Mouse (Mus musculus) liver, adult 2 months (tissue): ENCODE data around the gene Ost4. TPM values are rescaled to one million over a fixed set of nuclear protein-coding genes. Genes with fewer than 3 reads are reported as not detected.

Experiments
- DNase-seq: peaks from one replicate; pipeline ENCODE4 v3.0.0-alpha.2; 2011; ENCODE audit warnings: low read depth, low spot score; ENCODE audit errors: extremely low read depth
- H3K27ac ChIP-seq: fragments of 200-500 bp; replicated peaks from 2 replicates; pipeline ENCODE4 v1.5.1; 2012; ENCODE audit warnings: low read depth, mild to moderate bottlenecking, control low read depth, inconsistent platforms, low read length; ENCODE audit not compliant: insufficient read depth
- H3K27me3 ChIP-seq: fragments of 200-500 bp; 2 replicates; pipeline ENCODE4 v1.6.1; 2012; ENCODE audit warnings: mild to moderate bottlenecking, moderate library complexity, low read length, inconsistent platforms; ENCODE audit not compliant: control insufficient read depth, insufficient read depth
- H3K36me3 ChIP-seq: fragments of 200-500 bp; 2 replicates; pipeline ENCODE4 v1.6.1; 2012; ENCODE audit warnings: low read length, inconsistent platforms; ENCODE audit not compliant: control insufficient read depth, insufficient read depth
- H3K4me1 ChIP-seq: fragments of 200-500 bp; 2 replicates; pipeline ENCODE4 v1.6.1; 2011; ENCODE audit warnings: low read length; ENCODE audit not compliant: control insufficient read depth, insufficient read depth
- H3K4me3 ChIP-seq: fragments of 200-500 bp; 2 replicates; pipeline ENCODE4 v1.5.1; 2011; ENCODE audit warnings: low read depth, mild to moderate bottlenecking, control low read depth, low read length, moderate library complexity; ENCODE audit not compliant: insufficient read depth
- H3K79me2 ChIP-seq: fragments of 200-500 bp; 2 replicates; pipeline ENCODE4 v1.6.1; 2012; ENCODE audit warnings: inconsistent platforms, mild to moderate bottlenecking, low read length, moderate library complexity; ENCODE audit not compliant: control insufficient read depth, insufficient read depth
- H3K9ac ChIP-seq: fragments of 200-500 bp; 2 replicates; pipeline ENCODE4 v1.6.1; 2012; ENCODE audit warnings: low read depth, mild to moderate bottlenecking, control low read depth, inconsistent platforms, low read length
- CTCF ChIP-seq: fragments of 200-500 bp; IDR thresholded peaks from 2 replicates; pipeline ENCODE4 v1.5.1; 2011; ENCODE audit warnings: low read depth, low read length, control low read depth
- POLR2A ChIP-seq: fragments of 200-500 bp; IDR thresholded peaks from 2 replicates; pipeline ENCODE4 v1.6.1; 2011; ENCODE audit warnings: low read length, control low read depth; ENCODE audit not compliant: insufficient read depth; ENCODE audit errors: extremely low read depth
- WGBS: fragments of 180-500 bp; shearing (Covaris S2); methylation state at CpG from one replicate; pipeline ENCODE4 v1.1.7; 2018; 5-methylcytosine and 5-hydroxymethylcytosine counted together
- polyA plus RNA-seq: library from polyadenylated mRNA; depleted of rRNA; stranded (reverse); fragments of >200 nt; gene quantifications from 2 replicates; pipeline ENCODE4 v1.2.3, GENCODE M21; 2012
- total RNA-seq: library from RNA; depleted of rRNA; stranded (reverse); fragments of >200 nt; gene quantifications from 2 replicates; pipeline ENCODE4 v1.2.3, GENCODE M21; 2014

Ost4 gene
- total and polyA plus RNA-seq, 2 experiments = 76.2 to 167 TPM

DNA sequence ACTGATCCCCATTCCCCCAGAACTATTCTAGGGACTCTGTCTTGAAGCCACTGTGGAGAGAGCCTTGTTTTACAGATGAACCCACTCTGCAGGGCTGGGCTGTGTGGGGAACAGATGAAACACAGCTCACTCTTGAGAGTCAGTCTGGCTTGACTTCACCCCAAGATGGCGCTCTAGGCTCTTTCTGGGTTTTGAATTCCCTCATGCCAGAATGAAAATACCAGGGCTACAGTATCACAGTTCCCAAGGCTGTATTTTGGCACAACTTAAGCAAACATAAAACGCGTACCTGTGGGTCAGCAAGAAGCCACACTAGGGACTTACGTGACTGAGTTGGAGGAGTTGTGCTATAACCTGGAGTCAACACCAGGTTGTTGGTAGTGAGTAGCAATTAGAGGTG, 22.5 kb upstream of the Ost4 start:
- Histone ChIP-seq H3K79me2 (peaks cover 4% of the 10 kb centered on the region; the same call in 1 of the 2 replicates), H3K9ac (no peak overlapping the region), H3K27ac (no peak overlapping the region), H3K4me3 (no peak overlapping the region), H3K36me3 (peaks cover 33% of the 10 kb centered on the region; the same call in 1 of the 2 replicates), H3K27me3 (no peaks in the 10 kb centered on the region), H3K4me1 (peaks cover 18% of the 10 kb centered on the region)
- peak; percentile 72 for DNase-seq
- 23% methylated on average over 4 of the region's 4 CpGs for WGBS
- TF ChIP-seq POLR2A (no peak), CTCF (peak; percentile 58)

DNA sequence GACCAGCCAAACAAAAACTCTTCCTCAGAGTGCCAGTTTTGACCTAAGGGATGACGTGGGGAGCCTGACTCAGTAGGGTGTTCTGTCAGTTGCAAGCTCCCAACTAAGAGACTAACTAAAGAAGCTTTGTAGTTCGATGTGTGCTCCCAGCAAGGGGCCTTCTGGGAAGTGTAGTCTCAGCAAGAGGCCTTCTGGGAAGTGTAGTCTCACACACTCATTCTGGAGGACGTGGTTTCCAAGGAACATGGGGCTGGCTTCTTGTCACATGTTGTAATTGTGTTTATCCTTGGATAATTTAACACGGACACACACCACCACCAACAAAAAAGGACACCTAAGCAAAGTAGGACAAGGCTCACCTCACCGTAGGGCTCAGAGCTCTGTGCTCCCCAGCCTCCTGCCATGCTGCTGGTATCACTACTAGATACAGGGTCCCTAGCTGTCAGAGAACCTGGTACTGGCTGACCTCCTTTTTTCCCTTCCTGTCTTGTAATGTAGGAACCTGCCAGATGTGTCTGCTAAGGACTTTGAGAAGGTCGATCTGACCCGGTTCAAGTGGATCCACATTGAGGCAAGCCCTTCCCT, 20.4 kb upstream of the Ost4 start:
- no peak overlapping the region; the same call in 1 of the 2 replicates for H3K27ac ChIP-seq
- H3K4me1 ChIP-seq = peaks cover 29% of the 10 kb centered on the region
- no peak overlapping the region for H3K4me3 ChIP-seq
- no peak overlapping the region for H3K9ac ChIP-seq
- H3K36me3 ChIP-seq = peaks cover 33% of the 10 kb centered on the region; the same call in 1 of the 2 replicates
- DNase-seq = no peak
- TF ChIP-seq CTCF (no peak), POLR2A (no peak)
- 50% methylated on average over 7 of the region's 7 CpGs for WGBS
- no peaks in the 10 kb centered on the region for H3K27me3 ChIP-seq
- peaks cover 4% of the 10 kb centered on the region; the same call in 1 of the 2 replicates for H3K79me2 ChIP-seq

DNA sequence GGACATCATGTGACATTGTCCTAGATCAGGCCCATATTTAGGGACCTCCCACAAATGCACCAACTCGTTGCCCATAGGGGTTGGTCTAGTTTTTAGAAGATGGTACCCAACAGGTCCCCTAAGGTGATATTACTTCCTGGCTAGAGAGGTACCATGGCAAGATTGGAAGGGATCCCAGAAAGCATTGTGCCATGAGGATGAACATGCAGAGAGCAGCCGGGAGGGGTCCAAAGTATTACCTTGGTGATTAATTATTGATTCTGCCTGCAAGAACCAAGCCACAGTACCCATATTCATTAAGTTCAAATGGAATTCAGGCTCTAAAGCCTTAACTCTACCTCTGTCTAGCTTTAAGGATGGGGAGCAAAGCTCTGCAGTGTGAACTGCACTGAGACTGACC, 18.5 kb upstream of the Ost4 start:
- no peaks in the 10 kb centered on the region for H3K27me3 ChIP-seq
- H3K27ac ChIP-seq = peak overlapping the region; percentile 67
- peak; percentile 97 for DNase-seq
- H3K79me2 ChIP-seq = peaks cover 4% of the 10 kb centered on the region; the same call in 1 of the 2 replicates
- peaks cover 29% of the 10 kb centered on the region for H3K4me1 ChIP-seq
- H3K4me3 ChIP-seq = no peak overlapping the region
- H3K9ac ChIP-seq = peak overlapping the region; percentile 17
- WGBS = 16% methylated on average over 2 of the region's 2 CpGs
- peaks cover 26% of the 10 kb centered on the region; the same call in 1 of the 2 replicates for H3K36me3 ChIP-seq
- TF ChIP-seq POLR2A = no peak
- no peak for TF ChIP-seq CTCF

DNA sequence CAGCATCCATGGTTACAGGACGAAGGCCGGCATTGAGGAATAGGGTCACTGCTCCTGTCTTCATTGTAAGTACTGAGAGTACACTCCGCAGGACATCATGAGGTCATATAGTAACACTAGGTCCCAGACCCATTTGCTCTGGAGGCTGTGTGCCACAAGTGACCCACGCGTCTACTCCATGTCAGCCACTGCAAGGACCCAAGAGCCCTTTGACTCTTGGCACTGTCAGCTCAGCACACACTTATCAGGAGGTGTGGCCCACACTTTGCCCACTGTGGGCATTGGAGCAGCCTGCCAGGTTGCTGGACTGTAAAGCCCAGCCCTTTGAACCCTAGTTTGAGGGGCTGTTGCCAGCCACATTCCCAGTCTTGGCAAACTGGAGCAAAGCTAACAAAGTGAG, 17.6 kb upstream of the Ost4 start:
- Histone ChIP-seq H3K4me1 (peaks cover 37% of the 10 kb centered on the region), H3K79me2 (peaks cover 4% of the 10 kb centered on the region; the same call in 1 of the 2 replicates), H3K36me3 (peaks cover 23% of the 10 kb centered on the region; the same call in 1 of the 2 replicates), H3K4me3 (no peak overlapping the region), H3K27me3 (no peaks in the 10 kb centered on the region), H3K9ac (peak overlapping the region; percentile 45; the same call in 1 of the 2 replicates), H3K27ac (peak overlapping the region; percentile 83)
- DNase-seq = peak; percentile 100
- TF ChIP-seq POLR2A (no peak), CTCF (no peak)
- WGBS = 28% methylated on average over 5 of the region's 5 CpGs

DNA sequence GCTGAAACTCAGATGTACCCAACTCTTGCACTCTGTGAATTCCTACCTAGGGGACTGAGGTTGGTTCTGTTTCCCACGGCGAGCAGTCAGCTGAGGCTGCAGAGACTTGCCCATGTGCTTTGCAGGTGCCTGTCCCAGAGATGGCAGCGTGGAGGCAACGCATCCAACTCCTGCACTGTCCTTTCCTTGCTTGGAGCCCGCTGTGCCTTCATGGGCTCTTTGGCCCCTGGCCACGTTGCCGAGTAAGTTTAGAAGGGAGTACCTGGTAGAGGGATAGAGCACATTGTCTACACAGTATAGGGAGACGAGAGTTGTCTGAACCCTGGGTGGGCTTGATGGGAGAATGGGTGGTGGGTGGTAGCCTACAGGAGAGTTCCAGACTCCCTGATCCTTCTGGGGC, 17.0 kb upstream of the Ost4 start:
- no peaks in the 10 kb centered on the region for H3K27me3 ChIP-seq
- peaks cover 23% of the 10 kb centered on the region; the same call in 1 of the 2 replicates for H3K36me3 ChIP-seq
- peaks cover 43% of the 10 kb centered on the region for H3K4me1 ChIP-seq
- peak overlapping the region; percentile 45 for H3K9ac ChIP-seq
- WGBS = 28% methylated on average over 8 of the region's 8 CpGs
- H3K79me2 ChIP-seq = peaks cover 4% of the 10 kb centered on the region; the same call in 1 of the 2 replicates
- peak; percentile 57 for DNase-seq
- H3K27ac ChIP-seq = peak overlapping the region; percentile 83
- peak overlapping the region; percentile 34 for H3K4me3 ChIP-seq
- TF ChIP-seq CTCF = no peak
- TF ChIP-seq POLR2A = no peak

DNA sequence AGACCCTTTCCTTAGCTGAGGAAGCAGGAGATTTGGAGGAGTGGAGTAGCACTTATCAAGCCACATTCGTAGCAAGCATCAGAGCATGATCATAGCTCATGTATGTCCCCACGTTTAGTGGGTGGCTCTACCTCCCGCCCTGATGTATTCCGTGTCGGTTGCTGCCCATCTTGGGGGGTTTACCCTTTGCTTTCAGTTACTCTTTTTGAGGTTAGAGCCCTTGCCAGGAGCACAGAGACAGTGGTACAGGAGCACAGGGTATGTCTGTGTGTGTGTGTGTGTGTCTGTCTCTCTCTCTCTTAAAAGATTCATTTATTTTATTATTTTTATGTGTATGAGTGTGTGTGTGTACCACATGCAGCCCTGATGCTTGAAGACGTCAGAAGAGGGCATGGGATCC, 15.5 kb upstream of the Ost4 start:
- H3K4me1 ChIP-seq = peaks cover 43% of the 10 kb centered on the region
- peak overlapping the region; percentile 65 for H3K4me3 ChIP-seq
- DNase-seq = no peak
- peak overlapping the region; percentile 83 for H3K27ac ChIP-seq
- no peaks in the 10 kb centered on the region for H3K27me3 ChIP-seq
- peaks cover 9% of the 10 kb centered on the region; the same call in 1 of the 2 replicates for H3K36me3 ChIP-seq
- 12% methylated on average over 6 of the region's 6 CpGs for WGBS
- TF ChIP-seq CTCF (no peak), POLR2A (no peak)
- peaks cover 4% of the 10 kb centered on the region; the same call in 1 of the 2 replicates for H3K79me2 ChIP-seq
- H3K9ac ChIP-seq = peak overlapping the region; percentile 85
